Mouse (Mus musculus) embryo, embryonic 11.5 days (tissue): ENCODE results near the gene Fbln5.

Experiments
- DNase-seq: peaks from one replicate; pipeline ENCODE4 v3.0.0-alpha.2; 2012; ENCODE audit warnings: low read depth, low spot score

The Fbln5 gene

DNA sequence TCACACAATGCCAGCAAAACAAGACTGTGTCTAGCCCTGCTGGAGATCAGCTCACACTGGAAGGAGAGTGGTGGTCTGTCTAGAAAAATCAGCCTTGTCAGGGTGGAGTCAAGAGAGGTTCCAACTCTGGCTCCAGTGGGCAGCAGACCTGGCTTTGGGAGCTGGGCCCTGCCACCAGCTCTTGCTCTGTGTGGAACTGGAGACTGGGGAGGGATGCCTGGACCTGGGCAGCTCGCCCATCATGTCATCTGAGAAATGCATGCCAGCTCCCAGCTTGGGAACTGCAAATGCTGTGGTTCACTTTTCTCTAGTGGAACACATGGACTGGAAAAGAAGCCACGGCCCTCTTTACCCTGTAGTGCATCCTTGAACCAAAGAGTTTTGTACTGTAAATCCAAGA lies 8.3 kb downstream of the Fbln5 start:
- no peak for DNase-seq

DNA sequence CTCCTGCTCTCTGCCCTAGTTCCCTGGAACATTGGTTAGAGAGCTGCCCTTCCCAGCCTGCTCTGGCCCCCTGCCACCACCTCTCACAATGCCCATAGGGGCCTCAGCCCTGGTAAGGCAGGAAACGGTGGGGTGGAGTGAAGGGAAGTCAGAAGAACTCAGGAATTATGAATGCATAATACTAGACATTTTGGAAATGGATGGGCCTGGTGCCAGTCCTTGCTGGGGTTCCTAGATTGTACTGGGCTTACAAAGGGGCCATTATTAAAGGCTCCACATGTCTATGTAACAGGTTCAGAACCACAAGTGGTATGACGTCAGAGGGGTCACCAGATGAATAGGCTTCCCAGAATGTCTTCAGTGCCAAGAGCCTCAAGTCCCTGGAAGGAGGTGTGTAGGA lies 11.5 kb downstream of the Fbln5 start:
- DNase-seq, result no peak

- DNase-seq, result no peak
These were observed 16.4 kb downstream of the Fbln5 start for GRCm38 (mm10) chr12:101802445-101802844.

- DNase-seq, result no peak
These were observed 17.1 kb downstream of the Fbln5 start for GRCm38 (mm10) chr12:101801744-101802143.

DNA sequence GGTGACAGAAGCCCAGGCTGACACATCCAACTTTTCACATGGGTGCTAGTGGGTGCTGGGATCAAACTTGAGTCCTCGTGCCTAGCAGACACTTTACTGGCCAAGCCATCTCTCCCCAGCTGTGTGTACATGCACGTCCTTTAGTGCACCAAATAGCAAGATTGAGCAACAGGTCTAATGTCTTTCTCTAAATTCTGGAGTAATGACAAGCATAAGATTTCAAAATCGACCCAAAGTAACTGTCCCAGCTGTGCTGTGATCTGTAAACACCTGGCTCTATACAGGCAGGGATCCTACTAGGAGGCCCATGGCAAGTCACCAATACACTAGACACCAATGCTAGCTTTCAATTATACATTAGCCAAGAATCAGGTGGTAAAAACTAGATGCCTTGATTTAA lies 17.8 kb downstream of the Fbln5 start:
- DNase-seq, result no peak

- no peak for DNase-seq
These were observed 20.5 kb downstream of the Fbln5 start for GRCm38 (mm10) chr12:101798189-101798922.

DNA sequence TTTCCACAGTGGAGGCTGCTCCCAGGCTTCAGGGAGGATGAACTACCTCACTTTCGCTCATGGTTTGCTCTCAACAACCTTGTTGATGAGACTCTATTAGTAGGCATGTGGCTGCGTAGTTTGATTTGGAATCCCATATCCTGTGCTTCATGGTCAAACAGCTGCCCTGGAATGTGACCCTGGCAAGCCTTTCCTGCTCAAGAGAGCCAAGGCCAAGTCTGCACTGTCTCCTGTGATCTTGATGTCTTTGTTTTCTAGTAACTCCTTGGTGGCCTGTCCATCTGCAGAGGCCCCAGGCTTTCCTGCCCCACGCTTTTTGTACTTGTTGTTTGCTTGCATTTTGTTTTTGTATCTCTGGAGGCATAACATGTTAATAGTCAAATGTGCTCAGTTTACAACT lies 24.4 kb downstream of the Fbln5 start:
- DNase-seq, result no peak

GRCm38 (mm10) chr12:101793221-101793621 lies 25.6 kb downstream of the Fbln5 start:
- no peak for DNase-seq

DNA sequence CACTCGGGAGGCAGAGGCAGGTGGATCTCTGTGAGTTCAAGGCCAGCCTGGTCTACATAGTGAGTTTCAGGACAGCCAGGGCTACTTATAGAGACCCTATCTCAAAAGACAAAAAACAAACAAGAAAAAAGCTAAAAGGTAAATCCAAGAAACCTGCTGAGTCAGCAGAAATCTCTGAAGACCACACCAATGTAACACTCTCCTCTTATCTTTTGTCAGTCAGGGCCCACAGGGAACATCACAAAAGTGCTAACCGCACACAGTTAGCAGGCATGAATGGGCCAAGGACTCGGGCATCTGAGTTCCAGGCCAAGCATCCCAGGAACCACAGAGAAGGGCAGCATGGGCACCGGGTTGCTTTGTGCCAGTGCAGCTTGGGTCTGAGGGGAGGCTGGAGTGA lies 26.2 kb downstream of the Fbln5 start:
- no peak for DNase-seq

DNA sequence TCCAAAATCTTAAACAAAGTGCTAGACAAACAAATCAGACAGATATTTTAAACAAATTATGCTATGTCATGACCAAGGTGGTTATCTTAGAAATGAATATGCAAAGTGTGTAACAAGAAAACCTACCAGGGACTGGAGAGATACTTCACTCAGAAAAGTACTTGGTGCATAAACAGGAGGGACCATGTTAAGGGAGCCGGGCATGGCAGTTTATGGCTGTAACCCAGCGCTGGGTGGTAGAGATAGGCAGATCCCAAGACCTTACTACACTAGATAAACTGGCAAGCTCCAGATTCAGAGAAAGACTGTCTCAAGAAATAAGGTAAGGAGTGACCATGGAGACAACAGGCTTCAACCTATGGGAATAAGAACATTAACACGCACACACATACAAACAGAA lies 29.1 kb downstream of the Fbln5 start:
- no peak for DNase-seq

DNA sequence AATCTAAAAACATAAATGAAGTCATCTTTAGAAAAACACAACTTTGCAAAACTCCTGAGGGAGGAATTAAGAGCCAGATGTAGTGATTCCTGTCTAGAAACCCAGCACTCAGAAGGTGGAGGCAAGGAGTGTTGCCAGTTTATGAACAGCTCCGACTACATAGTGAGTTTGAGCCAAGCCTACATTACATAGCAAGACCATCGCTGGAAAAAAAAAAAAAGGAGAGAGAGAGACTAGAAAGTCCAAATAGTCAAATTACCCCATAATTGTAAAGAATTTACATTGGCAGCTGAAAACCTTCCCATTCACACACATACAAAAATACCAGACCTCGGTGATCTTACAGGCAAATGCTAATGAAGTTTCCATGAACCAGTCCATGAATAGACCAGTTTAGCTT lies 29.6 kb downstream of the Fbln5 start:
- DNase-seq, result no peak

DNA sequence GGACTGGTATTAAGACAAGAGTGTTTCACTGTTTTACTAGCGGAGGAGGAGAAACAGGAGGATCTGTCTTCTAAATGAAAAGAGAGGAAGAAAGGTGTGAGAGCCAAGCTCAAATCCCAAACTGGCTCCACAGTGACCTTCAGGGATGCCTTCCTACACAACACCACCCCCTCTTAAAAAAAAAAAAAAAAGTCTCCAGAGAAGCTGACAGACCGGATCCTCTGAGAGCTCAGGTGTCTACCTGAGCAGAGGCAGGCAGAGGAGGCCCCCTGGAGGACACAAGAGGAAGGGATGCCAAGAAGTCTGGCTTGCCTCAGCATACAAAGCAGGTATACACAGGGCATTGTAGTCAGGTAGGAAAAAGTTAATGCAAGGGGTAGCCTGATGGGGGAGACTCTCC lies 36.1 kb downstream of the Fbln5 start:
- no peak for DNase-seq

DNA sequence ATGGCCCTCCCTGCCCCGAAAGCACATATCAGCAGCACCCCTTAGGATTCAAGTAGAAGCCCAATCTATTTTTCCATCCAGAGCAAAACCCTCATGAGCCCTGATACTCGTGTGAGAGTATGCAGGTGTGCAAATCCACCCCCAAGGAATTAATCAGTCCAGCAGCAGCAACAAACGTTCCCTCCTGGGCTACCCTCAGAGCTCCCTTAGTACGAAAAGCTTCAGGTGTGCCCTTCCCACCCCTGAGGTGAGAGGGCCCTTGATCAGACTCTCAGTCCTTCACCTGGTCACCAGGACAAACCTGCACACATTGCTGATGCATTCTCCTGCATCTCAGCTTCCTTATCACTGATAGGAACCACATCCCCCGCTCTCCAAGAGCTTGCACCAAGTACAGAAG lies 37.9 kb downstream of the Fbln5 start:
- no peak for DNase-seq

DNA sequence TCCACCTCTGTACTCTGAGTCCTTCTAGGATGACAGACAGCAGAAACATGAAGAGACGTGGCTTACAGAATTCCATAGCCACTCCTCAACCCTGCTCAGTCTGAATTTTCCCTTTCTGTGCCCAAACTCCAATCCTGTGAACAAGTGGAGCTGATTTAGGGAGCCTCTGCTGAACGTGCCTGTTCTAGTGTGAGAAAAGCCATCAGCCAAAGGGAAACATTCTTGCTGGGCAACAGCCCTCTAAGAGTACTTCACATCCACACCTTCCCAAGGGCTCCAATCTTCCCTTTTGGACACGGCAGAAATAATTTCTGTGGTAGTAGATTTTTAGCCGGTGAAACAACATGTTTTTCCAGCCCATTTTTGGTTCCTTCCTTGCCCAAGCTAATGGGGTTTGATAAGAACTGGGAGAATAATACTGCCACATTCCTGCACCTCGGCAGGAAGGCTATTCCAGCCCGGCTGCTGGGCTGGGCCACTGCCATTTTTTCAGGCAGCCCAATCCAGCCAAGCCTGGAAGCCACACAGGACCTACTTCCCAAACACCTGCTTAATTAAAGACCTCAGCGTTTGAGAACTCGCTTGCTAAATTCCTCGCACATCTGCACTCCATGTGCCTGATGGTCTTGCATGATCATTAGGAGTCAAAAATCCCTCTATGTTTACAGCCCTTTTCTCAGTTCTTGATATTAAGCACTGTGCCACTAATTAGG lies 41.1 kb downstream of the Fbln5 start:
- no peak for DNase-seq

DNA sequence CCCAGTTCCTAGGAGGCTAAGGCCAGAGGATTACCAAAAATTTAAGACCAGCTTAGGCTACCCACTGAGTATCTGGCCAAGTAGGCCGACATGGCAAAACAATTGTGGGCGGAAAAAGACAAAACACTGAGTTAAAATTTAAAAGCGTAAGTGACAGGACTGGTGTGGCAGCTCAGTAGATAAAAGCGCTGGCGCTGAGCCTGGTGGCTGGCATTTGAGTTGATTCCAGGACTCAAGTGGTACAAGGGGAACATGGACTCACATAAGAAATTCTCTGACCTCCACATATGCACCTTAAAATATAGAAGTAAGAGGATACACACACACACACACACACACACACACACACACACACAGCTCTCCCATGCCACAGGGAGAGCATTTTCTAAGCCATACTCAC lies 42.5 kb downstream of the Fbln5 start:
- DNase-seq, result no peak

GRCm38 (mm10) chr12:101774116-101774515 lies 44.7 kb downstream of the Fbln5 start:
- DNase-seq, result no peak

DNA sequence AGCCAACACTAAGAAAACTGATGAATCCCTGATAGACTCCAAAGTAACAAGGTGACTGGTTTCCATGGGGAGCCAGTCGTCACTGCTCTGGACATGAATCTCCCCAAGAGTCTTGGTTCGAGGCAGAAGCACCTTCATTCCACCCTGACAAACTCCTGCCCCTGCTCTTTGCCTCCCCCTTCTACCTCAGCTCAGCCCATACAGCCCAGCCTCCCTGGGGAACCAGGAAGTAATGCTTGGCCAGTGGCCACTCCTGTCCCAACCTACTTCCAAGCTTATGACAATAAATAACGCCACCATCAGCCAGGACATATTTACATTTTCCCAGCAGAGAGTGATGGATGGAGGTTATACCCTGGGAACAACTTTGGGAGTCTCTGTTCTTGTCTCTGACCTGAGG lies 45.9 kb downstream of the Fbln5 start:
- no peak for DNase-seq

- DNase-seq, result no peak
These were observed 48.4 kb downstream of the Fbln5 start for GRCm38 (mm10) chr12:101770283-101771015.

DNA sequence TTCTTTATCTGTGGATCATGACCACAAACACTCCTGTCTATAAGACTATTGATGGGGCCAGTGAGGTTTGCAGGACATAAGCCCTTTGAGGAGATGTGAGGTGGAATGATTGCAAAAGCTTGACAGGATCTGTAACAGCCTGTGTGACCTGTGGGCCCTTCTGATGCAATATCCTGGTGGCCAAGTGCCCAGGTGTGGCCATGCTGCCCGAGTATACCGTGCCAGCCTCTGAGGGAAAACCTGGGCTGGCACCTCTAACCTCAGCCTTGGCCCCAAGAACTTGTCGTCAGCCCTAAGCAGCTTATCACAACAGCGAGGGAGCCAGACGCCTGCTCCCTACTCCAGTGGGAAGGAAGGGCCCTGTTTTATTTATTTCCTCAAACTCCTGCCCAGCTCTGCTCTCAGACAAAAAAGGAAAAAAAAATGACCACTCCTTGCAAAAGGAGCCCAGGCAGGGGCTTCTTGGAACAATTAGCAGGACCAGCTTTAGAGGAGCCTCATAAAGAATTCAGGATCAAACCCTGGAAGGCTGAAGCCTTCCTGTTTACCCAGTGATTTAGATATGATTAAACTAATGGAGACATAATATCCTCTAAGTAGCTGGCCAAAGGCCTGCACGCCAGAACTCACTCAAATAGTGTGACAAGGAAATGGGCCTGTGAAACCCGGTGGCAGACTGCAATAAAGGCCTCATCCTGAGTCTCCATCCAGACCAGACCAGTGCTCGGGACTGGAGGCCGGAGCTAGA lies 51.4 kb downstream of the Fbln5 start:
- DNase-seq, result no peak

GRCm38 (mm10) chr12:101766228-101766852 lies 52.5 kb downstream of the Fbln5 start:
- no peak for DNase-seq

GRCm38 (mm10) chr12:101764870-101765269 lies 54.0 kb downstream of the Fbln5 start:
- no peak for DNase-seq

- no peak for DNase-seq
These were observed 55.8 kb downstream of the Fbln5 start for GRCm38 (mm10) chr12:101763065-101763464.
